Mouse (Mus musculus) myocyte (in vitro differentiated cells): ENCODE data around the gene Abca8a.

ENCODE experiments used
- MAX ChIP-seq: IDR thresholded peaks from one replicate; pipeline ENCODE4 v1.6.1; 2011; ENCODE audit warnings: low read depth, mild to moderate bottlenecking, control low read depth
- MYOD1 ChIP-seq, 3 experiments: IDR thresholded peaks; one replicate each; pipeline ENCODE4 v1.6.1; 2011; ENCODE audit warnings: control low read depth in 2 of 3, low read depth in 2 of 3, mild to moderate bottlenecking in 2 of 3, moderate library complexity in 1 of 3; ENCODE audit not compliant: insufficient read length in 2 of 3, control insufficient read depth in 1 of 3
- POLR2A ChIP-seq: IDR thresholded peaks from one replicate; pipeline ENCODE4 v1.6.1; 2011; ENCODE audit warnings: low read depth, mild to moderate bottlenecking, control low read depth, moderate library complexity; ENCODE audit not compliant: insufficient read length
- TCF3 ChIP-seq: IDR thresholded peaks from one replicate; pipeline ENCODE4 v1.6.1; 2011; ENCODE audit warnings: low read depth, control low read depth; ENCODE audit not compliant: insufficient read length
- USF1 ChIP-seq: IDR thresholded peaks from one replicate; pipeline ENCODE4 v1.6.1; 2011; ENCODE audit warnings: low read depth, mild to moderate bottlenecking, control low read depth, moderate library complexity

- TF ChIP-seq POLR2A (peak; percentile 37), MAX (no peak), TCF3 (no peak), MYOD1 (IDR thresholded peaks at IDR 0.05; ENCODE audit: control insufficient read depth in 1 of 3, insufficient read length in 2 of 3, low read depth in 2 of 3) (peak in 1 of 3 experiments; percentile 63), USF1 (peak; percentile 97)
Observed at GRCm38 (mm10) chr11:109995624-109996023, 100.2 kb downstream of the Abca8a start, which contains the start of gene Abca8b.
